11 mouse cellular contexts compared by ENCODE assay signal in genomic region chr3:118286946-118287345, GRCm38 (mm10).
DNase-seq lines count a peak whose midpoint lies in the region.
"Had no signal": no experiment of that assay in that cellular context is flagged by ENCODE, and none has a peak within 500 bp of the region (broad histone marks: within the 10 kb centered on the region; RNA-seq: fewer than 3 reads in every experiment).

No protein-coding gene starts in this region.

- peak; percentile 25 to 28 for DNase-seq in heart, adult 18-20 months
- DNase-seq in heart, adult 11 months = no peak
- peak; percentile 2 for DNase-seq in lung, postnatal 14 days
- no peak for DNase-seq in lung, postnatal 36 days
- peak; percentile 18 for DNase-seq in adrenal gland, adult 8-10 months
- peak; percentile 7 to 52 for DNase-seq in heart, postnatal 14 days
- DNase-seq in thymus, adult 18-20 months = no peak
- DNase-seq: forebrain, postnatal 0 days; gastrocnemius, postnatal 14 days; kidney, postnatal 10 days; right cerebral cortex, postnatal 14 days had no signal

- intact Hi-C loops in heart, postnatal 14 days (cut with DNase I) = no loop called here

Comparison
In these comparisons a context has a peak if more than half of its experiments do, and no peak if none do; other contexts are left out.
1. DNase-seq: peak in heart, adult 18-20 months (2 of 2), lung, postnatal 14 days (single experiment), adrenal gland, adult 8-10 months (single experiment) and heart, postnatal 14 days (2 of 2); none in heart, adult 11 months (single experiment), lung, postnatal 36 days (single experiment) and thymus, adult 18-20 months (0 of 2).